Mouse (Mus musculus) heart, adult 2 months (tissue): ENCODE measurements around the gene Sema5a.

Source experiments
- CTCF ChIP-seq: fragments of 200-600 bp; IDR thresholded peaks from 2 replicates; pipeline ENCODE4 v1.8.1; 2022; ENCODE audit warnings: antibody characterized with exemption, mild to moderate bottlenecking, moderate library complexity
- EP300 ChIP-seq: fragments of 200-500 bp; IDR thresholded peaks from 2 replicates; pipeline ENCODE4 v1.6.1; 2011; ENCODE audit warnings: low read depth, low read length, control low read depth; ENCODE audit not compliant: insufficient read depth
- POLR2A ChIP-seq: fragments of 200-500 bp; IDR thresholded peaks from 2 replicates; pipeline ENCODE4 v1.6.1; 2011; ENCODE audit warnings: mild to moderate bottlenecking, low read depth, low read length, control low read depth; ENCODE audit not compliant: insufficient read depth

DNA sequence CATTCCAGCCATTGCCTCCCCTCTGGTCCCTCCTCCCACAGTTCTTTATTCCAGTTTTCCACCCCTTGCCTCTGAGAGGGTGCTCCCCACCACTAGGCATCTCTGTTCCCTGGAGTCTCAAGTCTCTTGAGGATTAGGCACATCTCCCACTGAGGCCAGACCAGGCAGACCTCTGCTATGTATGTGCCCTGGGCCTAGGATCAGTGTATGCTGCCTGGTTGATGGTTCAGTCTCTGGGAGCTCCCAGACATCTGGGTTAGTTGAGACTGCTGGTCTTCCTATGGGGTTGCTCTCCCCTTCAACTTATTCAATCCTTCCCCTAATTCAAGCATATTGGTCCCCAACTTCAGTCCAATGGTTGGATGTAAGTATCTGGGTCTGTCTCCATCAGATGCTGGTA is 189.7 kb downstream of the Sema5a start:
- TF ChIP-seq POLR2A (no peak), CTCF (no peak), EP300 (no peak)
